Mouse (Mus musculus): ENCODE measurements around the gene Gm37240. TPM values are rescaled to one million over a fixed set of nuclear protein-coding genes. Genes with fewer than 3 reads are reported as not detected.

Gm37240 gene
- polyA plus RNA-seq, 1 experiment from 2014 or later: 0.16 TPM

DNA sequence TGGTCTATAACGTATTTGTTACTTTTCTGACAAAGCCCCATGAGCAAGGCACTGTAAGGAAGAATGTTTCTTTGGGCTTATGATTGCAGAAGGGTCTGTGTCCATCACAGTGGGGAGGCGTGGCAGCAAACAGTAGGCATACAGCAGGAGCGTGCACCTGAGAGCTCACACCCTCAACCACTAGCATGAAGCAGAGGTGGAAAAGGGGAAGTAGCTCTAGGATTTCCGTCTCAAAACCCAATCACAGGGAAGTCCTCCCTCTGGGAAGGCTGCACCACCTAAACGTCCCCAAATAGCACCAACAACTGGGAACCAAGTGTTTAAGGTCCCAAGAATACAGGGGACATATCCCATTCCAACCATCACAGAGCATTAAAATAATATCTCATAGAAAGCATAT is 26.3 kb downstream of the Gm37240 start:
- no peak overlapping the region for H3K4me2 ChIP-seq (replicated peaks)
- H3K4me1 ChIP-seq (replicated peaks): no peaks in the 10 kb centered on the region; the same call in 1 of the 2 replicates
- no peaks in the 10 kb centered on the region for H3K27me3 ChIP-seq
- H3K9me3 ChIP-seq: no peaks in the 10 kb centered on the region
- H3K36me3 ChIP-seq: no peaks in the 10 kb centered on the region
- H3K4me3 ChIP-seq (replicated peaks): no peak overlapping the region
- ATAC-seq: no peak
- H3K27ac ChIP-seq: no peak overlapping the region
- H3K9ac ChIP-seq (replicated peaks): no peak overlapping the region
- 91% methylated on average over 5 of the region's 5 CpGs for WGBS

GRCm38 (mm10) chr3:85859311-85859710 is 28.0 kb downstream of the Gm37240 start:
- 52% methylated on average over 6 of the region's 6 CpGs for WGBS
- H3K9ac ChIP-seq (replicated peaks): no peak overlapping the region

DNA sequence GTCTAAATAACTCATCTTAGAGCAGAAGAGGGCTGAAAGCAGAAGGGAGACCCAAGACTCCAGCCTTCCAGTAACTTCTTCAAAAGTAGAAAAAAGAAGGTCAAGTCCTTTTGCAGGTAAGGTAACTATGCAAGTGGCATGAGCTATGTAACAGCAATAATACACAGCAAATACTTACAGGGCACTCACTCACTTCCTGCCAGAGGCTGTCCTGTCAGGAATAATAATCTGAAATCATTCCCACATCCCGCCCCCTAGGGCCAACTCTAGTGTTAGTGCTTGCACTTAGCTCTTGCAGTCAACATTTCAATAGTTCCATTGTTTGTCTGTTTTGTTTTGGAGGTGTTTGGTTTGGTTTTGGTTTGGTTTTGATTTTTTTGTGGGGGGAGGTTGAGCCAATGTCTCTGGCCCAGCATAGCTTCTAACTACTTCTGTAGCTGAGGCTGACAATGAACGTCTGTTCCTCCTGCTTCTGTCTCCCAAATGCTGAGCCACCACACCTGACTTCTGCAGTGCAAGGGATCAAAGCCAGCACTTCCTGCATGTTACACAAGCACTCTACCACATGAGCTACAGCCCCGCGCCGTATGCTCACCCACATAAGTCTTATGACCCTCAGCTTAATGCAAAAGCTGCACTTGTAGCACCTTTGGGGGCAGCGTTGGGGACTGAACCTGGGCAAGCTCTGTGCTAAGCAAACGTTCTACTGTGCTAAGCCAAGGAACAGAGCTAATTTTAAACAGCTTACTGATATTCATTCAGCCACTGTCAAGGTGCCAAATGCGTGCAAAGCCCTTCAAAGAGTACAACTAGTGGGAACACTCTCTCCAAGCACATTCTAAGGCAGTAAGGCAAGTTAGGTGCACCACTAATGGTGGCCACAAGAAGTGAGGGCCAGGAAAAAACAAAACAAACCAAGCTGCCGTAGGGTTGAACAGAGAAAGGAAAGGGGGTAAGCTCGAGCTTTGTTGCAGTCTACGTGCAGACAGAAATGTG is 28.9 kb downstream of the Gm37240 start:
- Histone ChIP-seq H3K36me3 (no peaks in the 10 kb centered on the region), H3K27ac (no peak overlapping the region), H3K4me1 (replicated peaks) (no peaks in the 10 kb centered on the region), H3K9ac (replicated peaks) (no peak overlapping the region), H3K4me2 (replicated peaks) (no peak overlapping the region), H3K4me3 (replicated peaks) (no peak overlapping the region), H3K27me3 (no peaks in the 10 kb centered on the region), H3K9me3 (no peaks in the 10 kb centered on the region)
- 81% methylated on average over 11 of the region's 11 CpGs for WGBS
- ATAC-seq: no peak

More at GRCm38 (mm10) chr3:85859311-85859710, 28.0 kb downstream of the Gm37240 start:
- H3K27ac ChIP-seq: no peak overlapping the region
- ATAC-seq: no peak
- no peaks in the 10 kb centered on the region for H3K4me1 ChIP-seq (replicated peaks)
- H3K36me3 ChIP-seq: no peaks in the 10 kb centered on the region
- H3K9me3 ChIP-seq: no peaks in the 10 kb centered on the region
- H3K4me3 ChIP-seq (replicated peaks): no peak overlapping the region
- H3K27me3 ChIP-seq: no peaks in the 10 kb centered on the region
- no peak overlapping the region for H3K4me2 ChIP-seq (replicated peaks)

DNA sequence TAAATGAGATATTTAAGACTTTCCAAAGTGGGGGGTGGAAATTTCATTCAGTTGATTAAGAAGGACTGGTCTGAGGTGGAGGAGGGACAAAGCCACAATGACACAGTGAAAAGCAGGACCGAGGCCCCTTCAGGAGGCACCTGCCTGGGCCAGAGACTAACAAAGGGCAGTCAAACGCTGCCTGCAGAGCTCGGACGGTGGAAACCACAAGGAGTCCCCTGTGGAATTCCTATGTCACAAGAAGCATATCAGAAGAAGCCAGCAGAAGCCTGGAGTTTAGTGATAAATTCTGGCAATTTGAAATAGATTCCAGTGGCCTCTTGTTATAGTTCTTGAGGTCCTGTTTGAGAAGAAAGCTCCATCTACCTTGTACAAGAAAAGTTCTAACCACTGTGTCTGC is 30.2 kb downstream of the Gm37240 start:
- Histone ChIP-seq H3K4me2 (replicated peaks) (no peak overlapping the region), H3K36me3 (no peaks in the 10 kb centered on the region), H3K4me1 (replicated peaks) (no peaks in the 10 kb centered on the region), H3K27me3 (no peaks in the 10 kb centered on the region), H3K4me3 (replicated peaks) (no peak overlapping the region), H3K9ac (replicated peaks) (no peak overlapping the region), H3K9me3 (no peaks in the 10 kb centered on the region), H3K27ac (no peak overlapping the region)
- no peak for ATAC-seq
- WGBS: 8% methylated on average over 4 of the region's 4 CpGs

DNA sequence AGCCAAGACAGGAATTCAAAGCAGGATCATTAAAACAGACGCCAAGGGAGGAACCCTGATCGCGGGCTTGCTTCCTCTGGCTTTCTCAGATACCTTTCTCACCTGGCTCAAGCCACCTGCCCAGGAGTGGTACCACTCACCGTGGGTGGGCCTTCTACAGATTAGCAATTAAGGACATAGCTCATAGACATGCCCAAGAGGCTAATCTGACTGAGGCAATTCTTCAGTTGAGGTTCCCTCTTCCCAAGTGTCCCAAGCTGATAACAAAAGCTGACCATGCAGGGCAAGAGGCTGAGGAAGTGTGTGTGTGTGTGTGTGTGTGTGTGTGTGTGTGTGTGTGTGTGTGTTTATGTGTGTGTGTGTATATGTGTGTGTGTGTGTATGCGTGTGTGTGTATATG is 31.4 kb downstream of the Gm37240 start:
- no peaks in the 10 kb centered on the region for H3K36me3 ChIP-seq
- ATAC-seq: no peak
- H3K4me1 ChIP-seq (replicated peaks): no peaks in the 10 kb centered on the region
- H3K4me3 ChIP-seq (replicated peaks): no peak overlapping the region
- H3K4me2 ChIP-seq (replicated peaks): no peak overlapping the region
- no peaks in the 10 kb centered on the region for H3K27me3 ChIP-seq
- H3K9ac ChIP-seq (replicated peaks): no peak overlapping the region
- WGBS: 90% methylated on average over 5 of the region's 5 CpGs
- no peaks in the 10 kb centered on the region for H3K9me3 ChIP-seq
- no peak overlapping the region for H3K27ac ChIP-seq

DNA sequence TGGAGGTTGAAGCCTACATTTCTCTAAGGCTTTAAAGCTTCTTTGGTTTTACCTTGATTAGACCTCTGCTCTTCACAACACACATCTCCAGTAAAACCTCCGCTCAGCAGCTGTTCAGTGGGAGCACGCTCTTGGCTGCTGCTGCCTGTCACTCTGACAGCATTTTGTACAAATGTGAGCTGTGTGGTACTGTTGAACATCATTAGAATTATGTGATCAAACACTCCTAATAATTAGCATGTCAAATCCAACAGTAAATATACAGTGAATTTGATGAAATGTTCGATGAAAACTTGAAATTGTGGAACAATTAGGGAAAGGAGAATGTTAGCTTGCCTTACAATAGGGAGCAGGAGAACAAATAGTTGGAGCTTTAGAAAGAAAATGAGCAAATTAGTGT is 32.3 kb downstream of the Gm37240 start:
- Histone ChIP-seq H3K27me3 (no peaks in the 10 kb centered on the region), H3K36me3 (no peaks in the 10 kb centered on the region), H3K27ac (no peak overlapping the region), H3K4me3 (replicated peaks) (no peak overlapping the region), H3K9me3 (no peaks in the 10 kb centered on the region), H3K4me1 (replicated peaks) (no peaks in the 10 kb centered on the region), H3K4me2 (replicated peaks) (no peak overlapping the region), H3K9ac (replicated peaks) (no peak overlapping the region)
- WGBS: 89% methylated on average over 3 of the region's 3 CpGs
- no peak for ATAC-seq

- Histone ChIP-seq H3K4me3 (replicated peaks) (no peak overlapping the region), H3K27ac (no peak overlapping the region), H3K36me3 (no peaks in the 10 kb centered on the region), H3K4me1 (replicated peaks) (no peaks in the 10 kb centered on the region), H3K27me3 (no peaks in the 10 kb centered on the region), H3K9ac (replicated peaks) (no peak overlapping the region), H3K9me3 (no peaks in the 10 kb centered on the region), H3K4me2 (replicated peaks) (no peak overlapping the region)
- WGBS: 72% methylated on average over 6 of the region's 6 CpGs
- ATAC-seq: no peak
Measured at GRCm38 (mm10) chr3:85854143-85854542, 33.2 kb downstream of the Gm37240 start.

DNA sequence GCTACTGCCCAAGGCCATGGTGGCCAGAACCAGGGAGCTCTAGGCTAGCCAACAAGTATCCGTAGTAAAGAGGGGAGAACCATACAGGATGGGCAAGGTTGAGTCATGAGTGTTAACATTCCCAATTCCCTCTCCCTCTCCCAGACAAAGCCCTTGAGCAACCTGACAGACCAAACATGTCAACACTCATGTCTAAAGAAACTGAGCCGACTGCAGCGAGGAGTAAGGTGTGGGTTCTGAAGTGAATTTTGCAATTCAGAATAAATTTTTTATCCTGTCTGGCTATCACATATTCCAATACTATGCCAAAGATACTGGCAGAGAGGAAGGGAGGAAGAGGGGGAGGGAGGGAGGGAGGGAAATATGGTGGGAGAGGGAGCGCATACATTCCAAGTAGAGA is 33.6 kb downstream of the Gm37240 start:
- Histone ChIP-seq H3K9me3 (no peaks in the 10 kb centered on the region), H3K27me3 (no peaks in the 10 kb centered on the region), H3K4me2 (replicated peaks) (no peak overlapping the region), H3K27ac (no peak overlapping the region), H3K36me3 (no peaks in the 10 kb centered on the region), H3K9ac (replicated peaks) (no peak overlapping the region), H3K4me3 (replicated peaks) (no peak overlapping the region), H3K4me1 (replicated peaks) (no peaks in the 10 kb centered on the region)
- WGBS: 92% methylated on average over 4 of the region's 4 CpGs
- no peak for ATAC-seq

DNA sequence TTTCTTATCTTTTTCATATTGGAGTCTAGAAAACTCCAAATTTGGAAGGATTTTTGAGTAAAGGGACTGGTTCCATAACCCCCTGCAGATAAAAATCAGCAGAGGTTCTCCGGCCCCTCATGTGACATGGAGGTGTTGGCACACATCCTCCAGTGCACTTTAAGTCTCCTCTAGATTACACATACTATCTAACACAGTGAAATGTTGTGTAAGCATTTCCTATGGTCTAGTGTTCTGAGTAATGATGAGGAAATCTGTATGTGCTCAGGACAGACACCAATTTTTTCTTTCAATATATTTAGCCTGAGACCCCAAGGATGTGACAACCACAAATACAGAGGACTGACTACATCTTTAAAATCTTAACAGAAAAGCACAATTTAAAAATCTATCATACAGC is 37.2 kb downstream of the Gm37240 start:
- no peak overlapping the region for H3K4me3 ChIP-seq (replicated peaks)
- no peaks in the 10 kb centered on the region for H3K9me3 ChIP-seq
- H3K27ac ChIP-seq: no peak overlapping the region
- no peak for ATAC-seq
- no peaks in the 10 kb centered on the region for H3K36me3 ChIP-seq
- WGBS: 93% methylated on average over 1 of the region's 1 CpGs
- H3K9ac ChIP-seq (replicated peaks): no peak overlapping the region
- H3K4me1 ChIP-seq (replicated peaks): no peaks in the 10 kb centered on the region
- no peak overlapping the region for H3K4me2 ChIP-seq (replicated peaks)
- H3K27me3 ChIP-seq: no peaks in the 10 kb centered on the region

DNA sequence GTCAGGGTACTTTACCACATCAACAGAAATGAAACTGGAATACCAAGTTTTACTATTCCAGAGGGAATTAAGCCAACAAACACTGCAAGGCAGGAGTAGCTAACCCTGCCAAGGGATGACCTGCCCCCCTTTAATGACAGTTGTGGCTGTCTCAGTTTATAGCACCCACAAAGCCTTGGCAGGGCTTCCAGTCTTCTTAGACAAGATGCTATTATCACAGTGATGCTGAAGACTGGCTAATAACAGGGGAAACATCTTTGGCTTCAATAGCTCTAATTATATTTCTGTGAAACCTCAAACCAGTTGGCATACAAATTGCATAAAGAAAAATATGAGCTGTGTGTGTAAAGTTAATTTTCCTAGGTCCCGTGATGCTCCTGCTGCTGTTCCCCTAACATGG is 41.0 kb downstream of the Gm37240 start:
- Histone ChIP-seq H3K27me3 (no peaks in the 10 kb centered on the region), H3K4me1 (replicated peaks) (no peaks in the 10 kb centered on the region), H3K4me2 (replicated peaks) (no peak overlapping the region), H3K9me3 (no peaks in the 10 kb centered on the region), H3K27ac (no peak overlapping the region), H3K4me3 (replicated peaks) (no peak overlapping the region), H3K9ac (replicated peaks) (no peak overlapping the region), H3K36me3 (no peaks in the 10 kb centered on the region)
- WGBS: 89% methylated on average over 1 of the region's 1 CpGs
- no peak for ATAC-seq

DNA sequence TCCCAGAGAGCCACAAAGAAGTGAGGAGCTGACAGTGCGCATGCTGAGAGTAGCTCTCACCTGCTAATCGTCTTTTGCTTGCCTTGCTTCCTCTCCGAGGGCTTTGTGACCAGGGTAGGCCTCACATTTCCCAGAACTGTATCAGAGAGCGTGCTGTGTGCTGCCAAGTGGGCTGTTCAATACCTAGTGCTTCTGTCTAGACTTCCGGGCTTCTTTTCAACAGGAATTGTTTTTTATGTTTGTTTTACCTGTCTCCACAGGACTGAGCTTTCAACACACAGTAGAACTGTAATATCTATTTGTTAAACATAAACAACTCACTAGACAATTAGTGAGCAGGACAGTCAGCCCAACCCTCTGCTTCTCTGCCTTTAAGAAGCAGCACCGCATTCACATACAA is 42.0 kb downstream of the Gm37240 start:
- H3K27ac ChIP-seq: no peak overlapping the region
- no peak overlapping the region for H3K4me3 ChIP-seq (replicated peaks)
- no peak for ATAC-seq
- no peaks in the 10 kb centered on the region for H3K27me3 ChIP-seq
- H3K9me3 ChIP-seq: no peaks in the 10 kb centered on the region
- H3K36me3 ChIP-seq: no peaks in the 10 kb centered on the region
- 91% methylated on average over 6 of the region's 6 CpGs for WGBS
- no peak overlapping the region for H3K9ac ChIP-seq (replicated peaks)
- no peaks in the 10 kb centered on the region for H3K4me1 ChIP-seq (replicated peaks)
- H3K4me2 ChIP-seq (replicated peaks): no peak overlapping the region

DNA sequence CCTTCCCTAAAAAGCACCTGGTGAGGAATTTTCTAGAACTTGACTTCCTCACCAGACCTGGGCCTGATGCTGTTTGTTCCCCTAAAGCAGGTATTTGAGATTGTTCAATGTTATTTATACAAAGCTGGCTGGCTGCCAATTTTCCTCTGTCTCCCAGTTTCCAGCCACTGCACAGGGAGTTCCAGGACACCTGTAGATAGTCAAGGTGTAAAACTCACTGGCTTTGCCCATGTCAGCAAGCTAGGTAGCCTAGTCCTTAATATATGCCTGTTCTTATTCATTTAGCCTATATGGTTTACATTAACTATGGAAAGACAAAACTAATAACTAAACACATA is 44.5 kb downstream of the Gm37240 start:
- no peaks in the 10 kb centered on the region for H3K9me3 ChIP-seq
- ATAC-seq: no peak

More for the DNA sequence above, 44.5 kb downstream of the Gm37240 start:
- no peaks in the 10 kb centered on the region for H3K36me3 ChIP-seq
- no peaks in the 10 kb centered on the region for H3K4me1 ChIP-seq (replicated peaks)
- no peak overlapping the region for H3K4me2 ChIP-seq (replicated peaks)
- no peak overlapping the region for H3K9ac ChIP-seq (replicated peaks)
- H3K27me3 ChIP-seq: no peaks in the 10 kb centered on the region
- no peak overlapping the region for H3K4me3 ChIP-seq (replicated peaks)
- H3K27ac ChIP-seq: no peak overlapping the region

All from midbrain, embryonic 13.5 days (tissue).